Mouse (Mus musculus) spleen, adult 2 months (tissue): ENCODE results near the gene C7.

Source experiments
- CTCF ChIP-seq: fragments of 200-500 bp; IDR thresholded peaks from 2 replicates; pipeline ENCODE4 v1.5.1; 2011; ENCODE audit warnings: mild to moderate bottlenecking, inconsistent platforms; ENCODE audit not compliant: insufficient read depth, insufficient read length, insufficient replicate concordance; ENCODE audit errors: extremely low read depth
- POLR2A ChIP-seq: fragments of 200-500 bp; IDR thresholded peaks from 2 replicates; pipeline ENCODE4 v1.6.1; 2011; ENCODE audit warnings: low read depth, low read length, inconsistent platforms

DNA sequence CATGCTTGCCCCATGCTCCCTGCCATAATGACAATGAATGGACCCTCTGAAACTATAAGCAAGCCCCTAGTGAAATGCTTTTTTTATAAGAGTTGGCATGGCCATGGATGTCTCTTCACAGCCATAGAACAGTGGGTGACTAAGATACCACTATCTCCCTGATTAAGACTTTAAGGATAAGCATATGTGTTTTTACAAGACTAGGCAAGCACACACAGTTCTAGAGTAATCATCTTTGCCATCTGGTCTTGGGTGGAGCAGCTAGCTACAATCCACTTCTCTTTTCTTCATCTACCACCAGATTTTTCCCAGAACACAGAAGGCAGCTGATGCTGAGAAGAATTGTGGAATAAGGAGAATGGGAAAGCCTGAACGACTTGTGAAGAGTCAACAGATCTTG, 17.7 kb upstream of the C7 start:
- TF ChIP-seq CTCF (no peak), POLR2A (no peak)
